Mouse (Mus musculus): ENCODE results near the gene Dscaml1.

DNA sequence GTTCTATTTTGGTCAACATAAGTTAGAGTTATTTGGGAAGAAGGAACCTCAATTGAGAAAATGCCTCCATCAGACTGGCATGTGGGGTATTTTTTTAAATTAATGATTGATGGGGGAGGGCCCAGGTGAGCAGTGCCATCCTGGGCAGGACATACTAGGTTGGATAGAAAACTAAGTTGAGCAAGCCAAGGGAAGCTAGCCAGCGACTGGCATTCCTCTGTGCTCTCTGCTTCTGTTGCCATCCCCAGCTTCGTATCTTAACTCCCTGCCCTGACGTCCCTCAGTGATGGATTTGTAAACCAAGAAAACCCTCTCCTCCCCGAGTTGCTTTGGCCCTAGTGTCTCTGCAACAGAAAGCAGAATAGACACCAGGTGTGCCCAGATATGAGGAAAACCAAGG lies 12.6 kb downstream of the Dscaml1 start:
- TF ChIP-seq CTCF (IDR thresholded peaks at IDR 0.05; ENCODE audit: control insufficient read depth, insufficient read depth, insufficient replicate concordance, low read depth, low read length) (no peak), POLR2A (IDR thresholded peaks at IDR 0.05; ENCODE audit: control insufficient read depth, low read depth, low read length) (no peak)
